Mouse (Mus musculus) liver, postnatal 0 days (tissue): ENCODE results near the gene Ndufb5. TPM values are rescaled to one million over a fixed set of nuclear protein-coding genes. Genes with fewer than 3 reads are reported as not detected.
"Not testable (repeated sequence)": the region's sequence is repeated elsewhere in the genome, so short reads cannot be mapped to it uniquely, and the experiment has no call there.

ENCODE experiments used
- ATAC-seq: fragments of 200-750 bp; cut with Nextera tagmentation; 2 replicates; pipeline ENCODE4 v1.8.0; 2017; ENCODE audit warnings: mild to moderate bottlenecking, moderate library complexity
- DNase-seq: peaks from one replicate; pipeline ENCODE4 v3.0.0-alpha.2; 2016
- H3K27ac ChIP-seq: fragments of 300-500 bp; sonication (generic); 2 replicates; pipeline ENCODE4 v1.5.1; 2014; ENCODE audit warnings: antibody characterized with exemption, moderate library complexity, mild to moderate bottlenecking, low read depth
- H3K27me3 ChIP-seq: fragments of 300-500 bp; sonication (generic); 2 replicates; pipeline ENCODE4 v1.6.1; 2014; ENCODE audit warnings: low read length, control low read depth, mixed read lengths; ENCODE audit not compliant: insufficient read depth
- H3K36me3 ChIP-seq: fragments of 300-500 bp; sonication (generic); replicated peaks from 2 replicates; pipeline ENCODE4 v1.6.1; 2014; ENCODE audit warnings: mild to moderate bottlenecking, control low read depth, low read length, moderate library complexity, mixed read lengths; ENCODE audit not compliant: insufficient read depth
- H3K4me1 ChIP-seq: fragments of 300-500 bp; sonication (generic); 2 replicates; pipeline ENCODE4 v1.6.1; 2014; ENCODE audit warnings: antibody characterized with exemption, mild to moderate bottlenecking, control low read depth; ENCODE audit not compliant: insufficient read depth
- H3K4me2 ChIP-seq: fragments of 300-500 bp; sonication (generic); 2 replicates; pipeline ENCODE4 v1.6.1; 2014; ENCODE audit warnings: low read depth, mild to moderate bottlenecking, low read length, moderate library complexity, mixed read lengths
- H3K4me3 ChIP-seq: fragments of 300-500 bp; sonication (generic); 2 replicates; pipeline ENCODE4 v1.5.1; 2014; ENCODE audit warnings: low read depth, low read length
- H3K9ac ChIP-seq: fragments of 300-500 bp; sonication (generic); replicated peaks from 2 replicates; pipeline ENCODE4 v1.6.1; 2014; ENCODE audit warnings: mild to moderate bottlenecking, moderate library complexity
- H3K9me3 ChIP-seq: fragments of 300-500 bp; sonication (generic); 2 replicates; pipeline ENCODE4 v1.6.1; 2016; ENCODE audit warnings: mild to moderate bottlenecking, control low read depth, low read length, mixed read lengths
- CTCF ChIP-seq: sonication (generic); IDR thresholded peaks from 2 replicates; pipeline ENCODE4 v1.5.1; 2016; ENCODE audit warnings: antibody characterized with exemption, low read depth
- EP300 ChIP-seq: IDR thresholded peaks from 2 replicates; pipeline ENCODE4 v1.6.1; 2016; ENCODE audit warnings: antibody characterized with exemption, low read depth, mild to moderate bottlenecking
- WGBS: fragments of 180-500 bp; shearing (Covaris S2); extraction: QIAGEN DNeasy Blood & Tissue Kit; methylation state at CpG from one replicate; pipeline ENCODE4 v1.1.7; 2014; ENCODE audit not compliant: insufficient replicate concordance; 5-methylcytosine and 5-hydroxymethylcytosine counted together
- polyA plus RNA-seq: library from polyadenylated mRNA; unstranded; fragments of >200 nt; fragmentation: Nextera tagmentation; extraction: Ambion mirVana; gene quantifications from 2 replicates; pipeline ENCODE4 v1.2.1, GENCODE M21; 2015

The Ndufb5 gene
- polyA plus RNA-seq, 1 experiment from 2014 or later, result 235 TPM

DNA sequence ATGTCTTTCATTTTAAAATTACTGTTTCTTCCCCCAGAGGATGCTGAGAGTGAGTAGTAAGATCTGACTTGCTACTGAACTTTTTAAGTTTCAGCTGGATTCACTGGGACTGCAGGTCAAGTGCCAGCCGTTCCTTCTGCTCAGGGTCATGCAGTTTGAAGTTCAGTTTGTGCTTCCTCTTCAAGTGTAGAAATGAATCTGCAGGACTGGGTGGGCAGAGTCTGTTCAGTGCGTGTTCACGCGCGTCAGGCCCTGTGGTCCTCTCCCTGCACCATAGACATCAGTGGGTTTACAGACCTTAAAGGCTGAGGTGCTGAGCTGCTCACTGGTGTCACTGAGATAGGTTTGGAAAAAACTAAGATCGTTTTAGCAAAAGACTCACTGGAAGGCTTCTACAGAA lies 8.2 kb downstream of the Ndufb5 start:
- no peak for ATAC-seq
- H3K27me3 ChIP-seq, result no peaks in the 10 kb centered on the region
- H3K4me2 ChIP-seq, result no peak overlapping the region
- H3K27ac ChIP-seq, result no peak overlapping the region
- no peaks in the 10 kb centered on the region for H3K4me1 ChIP-seq
- no peaks in the 10 kb centered on the region for H3K9me3 ChIP-seq
- no peak overlapping the region for H3K9ac ChIP-seq
- WGBS, result 88% methylated on average over 6 of the region's 6 CpGs
- TF ChIP-seq CTCF (no peak), EP300 (no peak)
- H3K4me3 ChIP-seq, result no peak overlapping the region
- no peak for DNase-seq
- H3K36me3 ChIP-seq, result peaks cover 34% of the 10 kb centered on the region

DNA sequence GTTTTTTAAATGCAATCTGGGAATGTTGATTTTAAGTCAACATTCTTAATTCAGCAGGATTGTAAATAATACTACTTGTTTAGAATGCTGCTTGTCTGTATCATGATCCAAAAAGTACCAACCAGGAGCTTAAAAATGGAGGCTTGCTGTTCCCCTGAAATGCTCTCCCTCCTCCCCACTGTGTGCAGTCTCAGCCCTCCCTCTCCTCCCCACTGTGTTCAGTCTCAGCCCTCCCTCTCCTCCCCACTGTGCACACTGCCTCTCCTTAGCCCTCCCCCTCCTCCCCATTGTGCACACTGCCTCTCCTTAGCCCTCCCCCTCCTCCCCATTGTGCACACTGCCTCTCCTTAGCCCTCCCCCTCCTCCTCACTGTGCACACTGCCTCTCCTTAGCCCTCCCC lies 8.6 kb downstream of the Ndufb5 start:
- not testable (repeated sequence) for H3K4me3 ChIP-seq, H3K4me2 ChIP-seq, H3K27me3 ChIP-seq, H3K9ac ChIP-seq, DNase-seq, H3K4me1 ChIP-seq, H3K9me3 ChIP-seq, H3K27ac ChIP-seq, ATAC-seq
- H3K36me3 ChIP-seq, result peaks cover 38% of the 10 kb centered on the region

DNA sequence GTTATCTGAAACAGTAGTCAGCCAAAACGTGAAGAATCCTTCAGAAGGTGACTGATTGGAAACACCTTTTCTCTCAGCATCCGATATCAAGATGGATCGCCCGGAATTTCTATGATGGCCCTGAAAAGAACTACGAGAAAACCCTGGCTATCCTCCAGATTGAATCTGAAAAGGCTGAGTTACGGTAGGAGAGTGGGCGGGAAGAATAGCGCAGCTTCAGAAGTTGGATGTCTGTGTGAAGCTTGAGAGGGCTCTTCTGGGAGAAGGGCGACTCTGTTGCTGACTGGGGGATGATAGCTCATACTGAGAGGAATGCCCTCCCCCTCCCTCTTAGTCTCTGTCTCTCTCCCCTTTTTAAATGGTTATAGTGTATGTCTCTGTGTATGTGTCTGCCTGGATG lies 11.6 kb downstream of the Ndufb5 start:
- 92% methylated on average over 9 of the region's 9 CpGs for WGBS
- Histone ChIP-seq H3K4me3 (no peak overlapping the region), H3K27ac (no peak overlapping the region), H3K4me2 (no peak overlapping the region), H3K9ac (no peak overlapping the region), H3K36me3 (peaks cover 45% of the 10 kb centered on the region), H3K4me1 (no peaks in the 10 kb centered on the region), H3K9me3 (no peaks in the 10 kb centered on the region), H3K27me3 (no peaks in the 10 kb centered on the region)
- TF ChIP-seq EP300 (no peak), CTCF (no peak)
- no peak for DNase-seq
- ATAC-seq, result no peak

DNA sequence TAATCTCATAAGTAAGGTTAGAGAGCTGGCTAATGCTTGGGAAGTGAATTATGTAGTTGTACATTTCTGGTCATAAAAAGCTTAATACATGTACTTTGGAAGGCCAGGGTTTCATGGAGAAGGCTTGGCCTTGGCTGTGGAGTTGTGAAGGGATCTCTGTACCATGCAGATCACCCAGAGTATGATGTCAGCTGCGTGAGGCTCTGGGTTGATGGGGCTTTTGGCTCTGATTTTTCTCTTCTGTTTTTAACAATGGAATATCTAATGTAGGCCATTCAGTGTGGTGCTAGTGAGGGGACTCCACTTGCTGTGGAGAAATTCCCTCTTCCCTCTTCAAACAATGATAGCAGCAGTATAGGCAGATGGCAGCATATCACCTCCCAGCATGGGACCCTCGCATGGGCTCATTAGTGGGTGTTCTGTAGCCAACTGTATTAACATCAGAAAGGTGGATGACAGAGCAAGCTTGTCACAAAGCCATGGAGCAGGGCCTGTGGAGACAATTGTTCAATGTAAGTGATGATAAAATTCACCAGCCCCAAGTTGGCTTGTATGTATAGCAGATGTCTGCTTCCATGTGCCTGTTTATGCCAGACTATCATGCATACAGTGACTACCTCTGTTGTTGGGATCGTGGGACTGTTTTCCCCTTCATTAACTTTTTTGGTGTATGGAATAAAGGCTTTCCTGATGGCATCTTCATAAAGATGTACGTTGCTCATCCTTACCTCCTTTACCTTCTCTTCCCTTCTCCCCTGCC lies 13.2 kb downstream of the Ndufb5 start:
- Histone ChIP-seq H3K9me3 (no peaks in the 10 kb centered on the region), H3K9ac (no peak overlapping the region), H3K27me3 (no peaks in the 10 kb centered on the region), H3K4me3 (no peak overlapping the region), H3K27ac (no peak overlapping the region), H3K36me3 (peaks cover 42% of the 10 kb centered on the region), H3K4me1 (no peaks in the 10 kb centered on the region), H3K4me2 (no peak overlapping the region)
- ATAC-seq (no peak), DNase-seq (no peak)
- no peak for TF ChIP-seq CTCF
- no peak for TF ChIP-seq EP300
- WGBS, result 85% methylated on average over 4 of the region's 4 CpGs

DNA sequence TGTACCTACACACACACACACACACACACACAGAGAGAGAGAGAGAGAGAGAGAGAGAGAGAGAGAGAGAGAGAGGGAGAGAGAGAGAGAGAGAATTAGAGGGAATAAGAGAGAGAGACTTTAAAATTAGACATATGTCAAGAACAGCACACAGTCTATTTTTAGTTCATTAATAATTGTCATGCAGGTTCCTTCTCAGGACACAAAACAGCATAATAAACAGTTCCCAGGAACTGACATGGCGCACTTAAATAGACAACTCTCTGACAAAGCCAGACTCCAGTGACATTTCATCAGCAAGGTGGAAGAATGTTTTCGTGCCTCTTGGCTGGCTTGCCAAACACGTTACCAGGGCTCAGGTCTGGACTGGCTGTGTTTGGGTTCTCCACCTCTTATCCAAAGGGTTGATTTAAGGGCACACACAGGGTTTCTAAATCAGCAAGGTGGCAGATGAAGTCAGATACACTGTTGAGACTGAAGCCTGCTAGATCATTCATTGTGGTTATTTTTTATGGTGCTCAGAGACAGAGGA lies 17.7 kb downstream of the Ndufb5 start:
- H3K4me3 ChIP-seq, result no peak overlapping the region
- no peaks in the 10 kb centered on the region for H3K9me3 ChIP-seq
- no peak overlapping the region for H3K27ac ChIP-seq
- H3K9ac ChIP-seq, result no peak overlapping the region
- DNase-seq (no peak), ATAC-seq (no peak)
- TF ChIP-seq EP300 (no peak), CTCF (no peak)
- H3K4me2 ChIP-seq, result no peak overlapping the region
- H3K27me3 ChIP-seq, result no peaks in the 10 kb centered on the region
- H3K4me1 ChIP-seq, result no peaks in the 10 kb centered on the region
- peaks cover 14% of the 10 kb centered on the region for H3K36me3 ChIP-seq
- 85% methylated on average over 3 of the region's 3 CpGs for WGBS

DNA sequence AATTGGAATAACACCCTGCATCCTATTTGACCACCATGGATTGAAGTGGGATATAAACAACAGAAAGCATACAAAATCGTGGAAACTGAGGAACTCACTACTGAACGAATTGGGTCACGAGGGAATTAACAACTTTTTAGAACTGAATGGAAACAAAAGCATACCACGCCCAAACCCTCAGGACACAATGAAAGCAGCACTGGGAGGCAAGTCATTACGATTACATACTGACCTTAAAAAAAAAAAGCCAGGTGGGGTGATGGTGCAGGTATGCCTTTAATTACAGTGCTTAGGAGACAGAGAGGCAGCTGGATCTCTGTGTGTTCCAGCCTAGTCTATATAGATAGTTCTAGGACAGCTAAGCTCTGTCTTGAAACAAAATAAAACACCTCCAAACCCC lies 22.4 kb downstream of the Ndufb5 start:
- Histone ChIP-seq H3K9ac (no peak overlapping the region), H3K4me3 (no peak overlapping the region), H3K36me3 (no peaks in the 10 kb centered on the region), H3K27me3 (no peaks in the 10 kb centered on the region), H3K9me3 (no peaks in the 10 kb centered on the region), H3K4me1 (no peaks in the 10 kb centered on the region), H3K27ac (no peak overlapping the region), H3K4me2 (no peak overlapping the region)
- DNase-seq (no peak), ATAC-seq (no peak)
- TF ChIP-seq CTCF (no peak), EP300 (no peak)
- 76% methylated on average over 5 of the region's 5 CpGs for WGBS
